In genomic region chr5:100429344-100430075, GRCm38 (mm10) we compare ENCODE assay signal across 8 mouse cellular contexts. TPM values are rescaled to one million over a fixed set of nuclear protein-coding genes. Genes with fewer than 3 reads are reported as not detected.
A peak's percentile ranks its signal among the peaks of the same experiment; 100 is the strongest.
DNase-seq lines count a peak whose midpoint lies in the region; ATAC-seq and TF ChIP-seq lines count a peak whose summit lies in the region.

No protein-coding gene starts in this region.

- peak overlapping the region; percentile 86 for H3K4me2 ChIP-seq in heart, embryonic 15.5 days
- H3K4me2 ChIP-seq in liver, embryonic 14.5 days (ENCODE audit: low read depth), result peak overlapping the region; percentile 95
- peak overlapping the region; percentile 85 for H3K4me2 ChIP-seq in neural tube, embryonic 11.5 days (ENCODE audit: low read depth)
- H3K4me2 ChIP-seq in stomach, postnatal 0 days (replicated peaks; ENCODE audit: low read depth), result peak overlapping the region; percentile 79

- peak; percentile 99 for ATAC-seq in heart, embryonic 15.5 days (replicated peaks; ENCODE audit: insufficient number of reproducible peaks, insufficient read depth, low FRiP score, low read depth)
- peak; percentile 99 for ATAC-seq in liver, embryonic 14.5 days (ENCODE audit: insufficient read depth)
- peak; percentile 100 for ATAC-seq in neural tube, embryonic 11.5 days (ENCODE audit: insufficient read depth, low FRiP score, low TSS enrichment)
- ATAC-seq in stomach, postnatal 0 days (ENCODE audit: low FRiP score, low TSS enrichment), result peak; percentile 99

- peak overlapping the region; percentile 82 for H3K9ac ChIP-seq in heart, embryonic 15.5 days
- H3K9ac ChIP-seq in liver, embryonic 14.5 days (replicated peaks), result peak overlapping the region; percentile 81
- H3K9ac ChIP-seq in neural tube, embryonic 11.5 days (ENCODE audit: low read length), result peak overlapping the region; percentile 88
- H3K9ac ChIP-seq in stomach, postnatal 0 days (ENCODE audit: low read length), result peak overlapping the region; percentile 88

- peaks cover 52% of the 10 kb centered on the region for H3K4me1 ChIP-seq in forebrain, embryonic 10.5 days
- H3K4me1 ChIP-seq in heart, embryonic 15.5 days (replicated peaks), result peaks cover 40% of the 10 kb centered on the region
- H3K4me1 ChIP-seq in liver, embryonic 14.5 days (replicated peaks; ENCODE audit: control insufficient read depth in 2 of 2, insufficient read depth in 2 of 2, low read length in 1 of 2), result peaks cover 16 to 38% of the 10 kb centered on the region in 2 experiments
- peaks cover 20% of the 10 kb centered on the region for H3K4me1 ChIP-seq in neural tube, embryonic 11.5 days (ENCODE audit: control insufficient read depth, insufficient read depth, low read length)
- peaks cover 13% of the 10 kb centered on the region for H3K4me1 ChIP-seq in stomach, postnatal 0 days (replicated peaks; ENCODE audit: control insufficient read depth, insufficient read depth)

- no peak for TF ChIP-seq CTCF in liver, embryonic 14.5 days (IDR thresholded peaks at IDR 0.05; ENCODE audit: low read depth)
- no peak for TF ChIP-seq CTCF in stomach, postnatal 0 days (IDR thresholded peaks at IDR 0.05; ENCODE audit: low read depth)

- TF ChIP-seq EP300 in liver, embryonic 14.5 days (IDR thresholded peaks at IDR 0.05; ENCODE audit: low read depth), result peak; percentile 37; the same call in 1 of the 2 replicates
- peak; percentile 98 for TF ChIP-seq EP300 in stomach, postnatal 0 days (optimal IDR thresholded peaks at IDR 0.05)

- H3K27me3 ChIP-seq in forebrain, embryonic 10.5 days (ENCODE audit: poor library complexity, severe bottlenecking), result no peaks in the 10 kb centered on the region
- H3K27me3 ChIP-seq in heart, embryonic 15.5 days, result no peaks in the 10 kb centered on the region
- H3K27me3 ChIP-seq in liver, embryonic 14.5 days (ENCODE audit: control insufficient read depth, insufficient read depth, low read length), result no peaks in the 10 kb centered on the region
- H3K27me3 ChIP-seq in neural tube, embryonic 11.5 days (ENCODE audit: control insufficient read depth, insufficient read depth, low read length), result no peaks in the 10 kb centered on the region
- no peaks in the 10 kb centered on the region for H3K27me3 ChIP-seq in stomach, postnatal 0 days (ENCODE audit: control insufficient read depth, insufficient read depth, low read length)

- no peaks in the 10 kb centered on the region for H3K9me3 ChIP-seq in forebrain, embryonic 10.5 days
- H3K9me3 ChIP-seq in heart, embryonic 15.5 days (replicated peaks), result no peaks in the 10 kb centered on the region
- H3K9me3 ChIP-seq in liver, embryonic 14.5 days (ENCODE audit: control insufficient read depth, low read length), result no peaks in the 10 kb centered on the region
- H3K9me3 ChIP-seq in neural tube, embryonic 11.5 days (ENCODE audit: control insufficient read depth, low read length), result no peaks in the 10 kb centered on the region
- no peaks in the 10 kb centered on the region for H3K9me3 ChIP-seq in stomach, postnatal 0 days (ENCODE audit: control insufficient read depth, low read length)

- WGBS in forebrain, embryonic 10.5 days, result under 1% methylated on average over 53 of the region's 53 CpGs
- WGBS in heart, embryonic 15.5 days, result under 1% methylated on average over 53 of the region's 53 CpGs
- under 1% methylated on average over 53 of the region's 53 CpGs for WGBS in liver, embryonic 14.5 days (ENCODE audit: insufficient replicate concordance)
- WGBS in neural tube, embryonic 11.5 days, result under 1% methylated on average over 52 of the region's 53 CpGs
- WGBS in stomach, postnatal 0 days, result under 1% methylated on average over 53 of the region's 53 CpGs

- peaks cover 41% of the 10 kb centered on the region for H3K36me3 ChIP-seq in forebrain, embryonic 10.5 days (replicated peaks)
- peaks cover 26% of the 10 kb centered on the region for H3K36me3 ChIP-seq in heart, embryonic 15.5 days
- peaks cover 13% of the 10 kb centered on the region for H3K36me3 ChIP-seq in liver, embryonic 14.5 days (replicated peaks; ENCODE audit: control insufficient read depth, insufficient read depth, low read depth)
- peaks cover 9% of the 10 kb centered on the region for H3K36me3 ChIP-seq in neural tube, embryonic 11.5 days (ENCODE audit: control insufficient read depth, insufficient read depth, low read length)
- peaks cover 4% of the 10 kb centered on the region; the same call in 1 of the 2 replicates for H3K36me3 ChIP-seq in stomach, postnatal 0 days (ENCODE audit: control insufficient read depth, insufficient read depth, low read length)

- DNase-seq in CD8-positive naive resting alpha-beta T cell, adult 2 months (ENCODE audit: low read depth in 2 of 2, low spot score in 2 of 2), result peak; percentile 74 to 75
- peak; percentile 93 for DNase-seq in c-Kit-positive CD71-negative TER-119-negative erythroid progenitor cells, embryonic 14.5 days (ENCODE audit: low read depth)
- peak; percentile 98 for DNase-seq in forebrain, embryonic 10.5 days (ENCODE audit: extremely low spot score, low spot score)
- peak; percentile 95 to 99 for DNase-seq in kidney, postnatal 25 days
- peak; percentile 94 to 96 (median 96) for DNase-seq in liver, embryonic 14.5 days (ENCODE audit: low read depth in 3 of 3, low spot score in 3 of 3)
- peak; percentile 97 for DNase-seq in neural tube, embryonic 11.5 days (ENCODE audit: low spot score)
- DNase-seq in stomach, postnatal 0 days (ENCODE audit: low spot score), result peak; percentile 96

- H3K27ac ChIP-seq in forebrain, embryonic 10.5 days, result peak overlapping the region; percentile 95
- H3K27ac ChIP-seq in heart, embryonic 15.5 days, result peak overlapping the region; percentile 91
- peak overlapping the region; percentile 53 for H3K27ac ChIP-seq in liver, embryonic 14.5 days
- peak overlapping the region; percentile 87 for H3K27ac ChIP-seq in neural tube, embryonic 11.5 days (ENCODE audit: low read depth, low read length)
- peak overlapping the region; percentile 95 for H3K27ac ChIP-seq in stomach, postnatal 0 days (replicated peaks)

- H3K4me3 ChIP-seq in forebrain, embryonic 10.5 days, result peak overlapping the region; percentile 67
- peak overlapping the region; percentile 75 for H3K4me3 ChIP-seq in heart, embryonic 15.5 days
- peak overlapping the region; percentile 62 to 91 for H3K4me3 ChIP-seq in liver, embryonic 14.5 days (ENCODE audit: insufficient read depth in 1 of 2, low read depth in 2 of 2, low read length in 2 of 2)
- H3K4me3 ChIP-seq in neural tube, embryonic 11.5 days (ENCODE audit: low read depth, low read length), result peak overlapping the region; percentile 68
- peak overlapping the region; percentile 67 for H3K4me3 ChIP-seq in stomach, postnatal 0 days (ENCODE audit: low read depth, low read length)

RNA-seq across cellular contexts. Expression of gene Sec31a, which starts 13.5 kb away (rescaled TPM):
- 95.0 and 104 TPM in 2 replicates for polyA plus RNA-seq in forebrain, embryonic 10.5 days (2016; fragmentation: Nextera tagmentation; extraction: Ambion mirVana)
- polyA plus RNA-seq in heart, embryonic 15.5 days (2015; fragmentation: Nextera tagmentation; extraction: Ambion mirVana), result 127 and 156 TPM in 2 replicates
- 48.5 and 56.2 TPM in 2 replicates for polyA plus RNA-seq in liver, embryonic 14.5 days (2012; rRNA removed)
- polyA plus RNA-seq in liver, embryonic 14.5 days (2014; fragmentation: Nextera tagmentation; extraction: Ambion mirVana), result 43.6 and 44.8 TPM in 2 replicates
- polyA plus RNA-seq in neural tube, embryonic 11.5 days (2014; fragmentation: Nextera tagmentation; extraction: Ambion mirVana), result 119 and 131 TPM in 2 replicates
- 102 and 104 TPM in 2 replicates for polyA plus RNA-seq in stomach, postnatal 0 days (2015; fragmentation: Nextera tagmentation; extraction: Ambion mirVana)

Comparison
In these comparisons a context has a peak if more than half of its experiments do, and no peak if none do; other contexts are left out.
1. Peak in every context shown above with its lines: DNase-seq, ATAC-seq, H3K4me3 ChIP-seq and H3K27ac ChIP-seq.